Mouse (Mus musculus) left cerebral cortex, postnatal 10 days (tissue): ENCODE measurements at regions not wholly inside any gene's neighbourhood (a gene's known extent, or its start where the extent isn't known, plus 50 kb on each side); places are given as distances from the start of the nearest gene placed in this dataset.

Experiments used
- DNase-seq, 2 experiments: peaks; one replicate each; pipeline ENCODE4 v3.0.0; 2021 to 2022; ENCODE audit warnings: low spot score in 2 of 2, mixed read lengths in 1 of 2; ENCODE audit errors: extremely low spot score in 1 of 2
- intact Hi-C: fragments of 180-260 bp; cut with DNase I; formaldehyde crosslinking; loops from one replicate; pipeline ENCODE4 v1.15.1; 2025

- intact Hi-C loops: no loop called here
- DNase-seq: no peak
Observed at GRCm38 (mm10) chr1:76336011-76336410, 789.9 kb downstream of the Slc4a3 start.

GRCm38 (mm10) chr1:76362106-76362505 is 816.0 kb downstream of the Slc4a3 start:
- intact Hi-C loops: no loop called here
- no peak for DNase-seq

- DNase-seq: no peak
- intact Hi-C loops: no loop called here
Observed at GRCm38 (mm10) chr1:76373931-76374330, 827.9 kb downstream of the Slc4a3 start.

- intact Hi-C loops: no loop called here
- DNase-seq: no peak
Observed at GRCm38 (mm10) chr1:76378154-76378553, 832.1 kb downstream of the Slc4a3 start.

GRCm38 (mm10) chr1:76392536-76392935 is 846.5 kb downstream of the Slc4a3 start:
- DNase-seq: no peak
- intact Hi-C loops: no loop called here

- no peak for DNase-seq
Observed at GRCm38 (mm10) chr1:76394038-76394437, 848.0 kb downstream of the Slc4a3 start.

GRCm38 (mm10) chr1:76402854-76403253 is 856.8 kb downstream of the Slc4a3 start:
- intact Hi-C loops: no loop called here

More at GRCm38 (mm10) chr1:76394038-76394437, 848.0 kb downstream of the Slc4a3 start:
- intact Hi-C loops: no loop called here

GRCm38 (mm10) chr1:76404003-76404402 is 857.9 kb downstream of the Slc4a3 start:
- intact Hi-C loops: no loop called here

More at GRCm38 (mm10) chr1:76402854-76403253, 856.8 kb downstream of the Slc4a3 start:
- no peak for DNase-seq

GRCm38 (mm10) chr1:76410813-76411212 is 864.7 kb downstream of the Slc4a3 start:
- intact Hi-C loops: no loop called here
- no peak for DNase-seq

More at GRCm38 (mm10) chr1:76404003-76404402, 857.9 kb downstream of the Slc4a3 start:
- DNase-seq: no peak

GRCm38 (mm10) chr1:76420525-76420924 is 874.5 kb downstream of the Slc4a3 start:
- peak; percentile 19 to 28 for DNase-seq
- intact Hi-C loops: no loop called here

GRCm38 (mm10) chr1:76427439-76427838 is 881.4 kb downstream of the Slc4a3 start:
- DNase-seq: peak; percentile 30 to 32
- intact Hi-C loops: no loop called here

- no peak for DNase-seq
- intact Hi-C loops: no loop called here
Observed at GRCm38 (mm10) chr1:76430041-76430610, 884.1 kb downstream of the Slc4a3 start.

GRCm38 (mm10) chr1:76433481-76433941 is 887.4 kb downstream of the Slc4a3 start:
- intact Hi-C loops: no loop called here
- DNase-seq: no peak

GRCm38 (mm10) chr1:76450539-76451214 is 904.6 kb downstream of the Slc4a3 start:
- peak in 1 of 2 experiments; percentile 43 for DNase-seq
- intact Hi-C loops: no loop called here

GRCm38 (mm10) chr1:76453160-76453710 is 907.2 kb downstream of the Slc4a3 start:
- DNase-seq: no peak
- intact Hi-C loops: no loop called here

- intact Hi-C loops: no loop called here
- peak in 1 of 2 experiments; percentile 34 for DNase-seq
Observed at GRCm38 (mm10) chr1:76466562-76466961, 920.5 kb downstream of the Slc4a3 start.

- intact Hi-C loops: loop anchor here (10.0 kb wide), 2 partner anchors 549 to 829 kb away; no protein-coding TSS in a partner anchor
- DNase-seq: peak; percentile 18 to 74
Observed at GRCm38 (mm10) chr1:76484193-76484592, 938.1 kb downstream of the Slc4a3 start.

GRCm38 (mm10) chr1:76487481-76487880 is 941.4 kb downstream of the Slc4a3 start:
- no peak for DNase-seq
- intact Hi-C loops: loop anchor here (10.0 kb wide), 2 partner anchors 553 to 833 kb away; no protein-coding TSS in a partner anchor

GRCm38 (mm10) chr1:76489681-76490492 is 943.8 kb downstream of the Slc4a3 start:
- no peak for DNase-seq
- intact Hi-C loops: loop anchor here (5.0 to 10.0 kb wide), 3 partner anchors 555 to 1022 kb away; no protein-coding TSS in a partner anchor
